Mouse (Mus musculus) heart, adult 2 months (tissue): ENCODE measurements around the gene Csnk1g2.

Source experiments
- CTCF ChIP-seq: fragments of 200-600 bp; IDR thresholded peaks from 2 replicates; pipeline ENCODE4 v1.8.1; 2022; ENCODE audit warnings: antibody characterized with exemption, mild to moderate bottlenecking, moderate library complexity
- EP300 ChIP-seq: fragments of 200-500 bp; IDR thresholded peaks from 2 replicates; pipeline ENCODE4 v1.6.1; 2011; ENCODE audit warnings: low read depth, low read length, control low read depth; ENCODE audit not compliant: insufficient read depth

DNA sequence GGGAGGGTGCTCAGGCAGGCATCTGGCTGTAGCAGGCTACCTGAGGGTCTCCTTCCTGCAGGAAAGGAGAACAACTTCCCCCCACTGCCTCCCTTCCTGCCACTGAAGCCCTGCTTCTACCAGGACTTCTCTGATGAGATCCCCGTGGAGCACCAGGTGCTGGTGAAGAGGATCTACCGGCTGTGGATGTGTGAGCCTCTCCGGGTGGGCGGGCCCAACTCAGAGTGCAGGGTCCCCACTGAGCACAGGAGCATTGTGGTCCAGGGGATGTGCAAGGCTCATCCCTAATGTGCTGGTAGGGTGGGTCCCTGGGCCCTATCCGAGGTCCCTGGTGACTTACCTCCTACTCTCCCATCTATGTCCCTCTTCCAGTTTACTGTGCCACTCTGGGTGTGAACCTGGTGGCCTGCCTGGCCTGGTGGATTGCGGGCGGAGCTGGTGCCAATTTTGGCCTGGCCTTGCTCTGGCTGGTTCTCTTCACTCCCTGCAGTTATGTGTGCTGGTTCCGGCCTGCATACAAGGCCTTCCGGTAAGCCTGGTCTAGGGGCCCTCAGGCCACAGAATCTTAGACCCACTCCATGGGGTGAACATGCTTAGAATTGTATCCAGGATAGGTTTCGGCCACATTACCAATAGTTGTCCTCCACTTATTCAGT is 13.2 kb upstream of the Csnk1g2 start:
- no peak for TF ChIP-seq CTCF
- no peak for TF ChIP-seq EP300
